Mouse (Mus musculus) MEL (cell line): ENCODE data around the gene Tnik. TPM values are rescaled to one million over a fixed set of nuclear protein-coding genes. Genes with fewer than 3 reads are reported as not detected.

Experiments used
- DNase-seq: peaks from one replicate; pipeline ENCODE4 v3.0.0; 2011; ENCODE audit warnings: low read depth, low spot score
- H3K27ac ChIP-seq: 2 replicates; pipeline ENCODE4 v1.5.1; 2012; ENCODE audit warnings: low read depth, mild to moderate bottlenecking, control low read depth, low read length, moderate library complexity; ENCODE audit not compliant: control insufficient read depth
- H3K27me3 ChIP-seq, 2 experiments: fragments of 150-350 bp in 1 of 2; sonication (generic) in 1 of 2; 2 replicates each; pipeline ENCODE4 v1.6.1; 2012; ENCODE audit warnings: low read length in 2 of 2, mild to moderate bottlenecking in 2 of 2, improper control_type of control experiment in 1 of 2, moderate library complexity in 1 of 2; ENCODE audit not compliant: insufficient read depth in 2 of 2, control insufficient read depth in 1 of 2
- H3K36me3 ChIP-seq, 2 experiments: 2 replicates each; pipeline ENCODE4 v1.6.1; 2012 to 2014; ENCODE audit warnings: low read length in 2 of 2, improper control_type of control experiment in 1 of 2, inconsistent platforms in 1 of 2, mild to moderate bottlenecking in 1 of 2; ENCODE audit not compliant: insufficient read depth in 2 of 2, control insufficient read depth in 1 of 2
- H3K4me1 ChIP-seq, 2 experiments: fragments of 150-350 bp in 1 of 2; sonication (generic) in 1 of 2; 2 replicates each; pipeline ENCODE4 v1.6.1; 2012; ENCODE audit warnings: low read length in 2 of 2, improper control_type of control experiment in 1 of 2, mild to moderate bottlenecking in 1 of 2; ENCODE audit not compliant: insufficient read depth in 2 of 2, control insufficient read depth in 1 of 2
- H3K4me3 ChIP-seq, 2 experiments: fragments of 150-350 bp in 1 of 2; sonication (generic) in 1 of 2; 2 replicates each; pipeline ENCODE4 v1.5.1; 2012; ENCODE audit warnings: low read depth in 2 of 2, low read length in 2 of 2, mild to moderate bottlenecking in 2 of 2, moderate library complexity in 2 of 2, control low read depth in 1 of 2, improper control_type of control experiment in 1 of 2; ENCODE audit not compliant: control insufficient read depth in 1 of 2, insufficient read depth in 1 of 2
- H3K79me2 ChIP-seq: 2 replicates; pipeline ENCODE4 v1.6.1; 2012; ENCODE audit warnings: mild to moderate bottlenecking, low read length, moderate library complexity; ENCODE audit not compliant: control insufficient read depth, poor library complexity, insufficient read depth
- H3K9ac ChIP-seq: 2 replicates; pipeline ENCODE4 v1.6.1; 2012; ENCODE audit warnings: low read depth, mild to moderate bottlenecking, control low read depth, low read length, moderate library complexity; ENCODE audit not compliant: control insufficient read depth, poor library complexity, severe bottlenecking
- H3K9me3 ChIP-seq: fragments of 150-350 bp; sonication (generic); replicated peaks from 2 replicates; pipeline ENCODE4 v1.6.1; 2012; ENCODE audit warnings: mild to moderate bottlenecking, low read length, improper control_type of control experiment, moderate library complexity; ENCODE audit not compliant: insufficient read depth
- CHD1 ChIP-seq: IDR thresholded peaks from 2 replicates; pipeline ENCODE4 v1.6.1; 2012; ENCODE audit warnings: low read depth, mild to moderate bottlenecking, inconsistent platforms, low read length, improper control_type of control experiment
- E2F4 ChIP-seq: IDR thresholded peaks from 2 replicates; pipeline ENCODE4 v1.6.1; 2011; ENCODE audit warnings: low read depth, low read length, improper control_type of control experiment, borderline replicate concordance
- ELF1 ChIP-seq: IDR thresholded peaks from 2 replicates; pipeline ENCODE4 v1.6.1; 2014; ENCODE audit warnings: low read depth, mild to moderate bottlenecking, inconsistent platforms, low read length, improper control_type of control experiment, moderate library complexity
- GABPA ChIP-seq: IDR thresholded peaks from 2 replicates; pipeline ENCODE4 v1.6.1; 2012; ENCODE audit warnings: low read depth, mild to moderate bottlenecking, inconsistent platforms, low read length, improper control_type of control experiment, moderate library complexity
- GATA1 ChIP-seq: IDR thresholded peaks from 2 replicates; pipeline ENCODE4 v1.6.1; 2011; ENCODE audit warnings: low read depth, low read length, improper control_type of control experiment
- HCFC1 ChIP-seq: IDR thresholded peaks from 2 replicates; pipeline ENCODE4 v1.6.1; 2012; ENCODE audit warnings: low read depth, mild to moderate bottlenecking, inconsistent platforms, low read length, improper control_type of control experiment, moderate library complexity
- JUND ChIP-seq: IDR thresholded peaks from 2 replicates; pipeline ENCODE4 v1.6.1; 2011; ENCODE audit warnings: low read depth, mild to moderate bottlenecking, improper control_type of control experiment, low read length
- KAT2A ChIP-seq: conservative IDR thresholded peaks from 2 replicates; pipeline ENCODE4 v1.6.1; 2012; ENCODE audit warnings: low read depth, low read length, improper control_type of control experiment, inconsistent platforms
- MAX ChIP-seq: IDR thresholded peaks from 2 replicates; pipeline ENCODE4 v1.6.1; 2011; ENCODE audit warnings: low read length, improper control_type of control experiment
- MAZ ChIP-seq: IDR thresholded peaks from 2 replicates; pipeline ENCODE4 v1.6.1; 2012; ENCODE audit warnings: low read depth, mild to moderate bottlenecking, inconsistent platforms, low read length, improper control_type of control experiment
- MEF2A ChIP-seq: IDR thresholded peaks from 2 replicates; pipeline ENCODE4 v1.6.1; 2014; ENCODE audit warnings: low read depth, mild to moderate bottlenecking, inconsistent platforms, low read length, improper control_type of control experiment; ENCODE audit not compliant: poor library complexity, insufficient replicate concordance, severe bottlenecking; ENCODE audit errors: extremely low read depth
- MYC ChIP-seq: IDR thresholded peaks from 2 replicates; pipeline ENCODE4 v1.6.1; 2011; ENCODE audit warnings: low read depth, mild to moderate bottlenecking, low read length, improper control_type of control experiment, moderate library complexity
- NRF1 ChIP-seq: IDR thresholded peaks from 2 replicates; pipeline ENCODE4 v1.6.1; 2014; ENCODE audit warnings: low read depth, mild to moderate bottlenecking, inconsistent platforms, low read length, improper control_type of control experiment, moderate library complexity; ENCODE audit not compliant: poor library complexity, insufficient read depth, severe bottlenecking
- POLR2A ChIP-seq, 2 experiments: IDR thresholded peaks; 2 replicates each; pipeline ENCODE4 v1.6.1; 2011 to 2012; ENCODE audit warnings: low read length in 2 of 2, mild to moderate bottlenecking in 2 of 2, control low read depth in 1 of 2, improper control_type of control experiment in 1 of 2, low read depth in 1 of 2, moderate library complexity in 1 of 2; ENCODE audit not compliant: control insufficient read depth in 1 of 2, insufficient read depth in 1 of 2, poor library complexity in 1 of 2
- RAD21 ChIP-seq: IDR thresholded peaks from 2 replicates; pipeline ENCODE4 v1.6.1; 2011; ENCODE audit warnings: mild to moderate bottlenecking, low read depth, low read length, improper control_type of control experiment
- SMC3 ChIP-seq: IDR thresholded peaks from 2 replicates; pipeline ENCODE4 v1.6.1; 2011; ENCODE audit warnings: low read depth, low read length, improper control_type of control experiment
- TAL1 ChIP-seq: IDR thresholded peaks from 2 replicates; pipeline ENCODE4 v1.6.1; 2012; ENCODE audit warnings: mild to moderate bottlenecking, inconsistent platforms, low read length, moderate library complexity, mixed read lengths
- TCF12 ChIP-seq: IDR thresholded peaks from 2 replicates; pipeline ENCODE4 v1.6.1; 2014; ENCODE audit warnings: low read depth, mild to moderate bottlenecking, inconsistent platforms, low read length, improper control_type of control experiment, moderate library complexity
- UBTF ChIP-seq: IDR thresholded peaks from 2 replicates; pipeline ENCODE4 v1.6.1; 2012; ENCODE audit warnings: low read depth, mild to moderate bottlenecking, inconsistent platforms, low read length, improper control_type of control experiment, moderate library complexity, borderline replicate concordance; ENCODE audit not compliant: insufficient read depth
- USF2 ChIP-seq, 2 experiments: IDR thresholded peaks; 2 replicates each; pipeline ENCODE4 v1.6.1; 2011 to 2012; ENCODE audit warnings: improper control_type of control experiment in 2 of 2, low read length in 2 of 2, borderline replicate concordance in 1 of 2, inconsistent platforms in 1 of 2, low read depth in 1 of 2, mild to moderate bottlenecking in 1 of 2; ENCODE audit not compliant: insufficient read depth in 1 of 2
- ZC3H11A ChIP-seq: IDR thresholded peaks from 2 replicates; pipeline ENCODE4 v1.6.1; 2012; ENCODE audit warnings: low read depth, mild to moderate bottlenecking, inconsistent platforms, low read length, improper control_type of control experiment
- ZMIZ1 ChIP-seq: IDR thresholded peaks from 2 replicates; pipeline ENCODE4 v1.6.1; 2012; ENCODE audit warnings: low read depth, mild to moderate bottlenecking, inconsistent platforms, low read length, improper control_type of control experiment, moderate library complexity
- ZNF384 ChIP-seq: IDR thresholded peaks from 2 replicates; pipeline ENCODE4 v1.6.1; 2012; ENCODE audit warnings: low read depth, mild to moderate bottlenecking, inconsistent platforms, low read length, improper control_type of control experiment
- polyA plus RNA-seq, 2 experiments: library from polyadenylated mRNA; stranded (reverse) in 1 of 2; unstranded in 1 of 2; fragments of >175 nt in 1 of 2; fragments of >200 nt in 1 of 2; gene quantifications; 2 replicates each; pipeline versions ENCODE4 v1.2.1 to v1.2.4; 2012; ENCODE audit warnings: low replicate concordance in 2 of 2, low read depth in 1 of 2; ENCODE audit not compliant: insufficient read length in 2 of 2, insufficient read depth in 1 of 2, missing spikeins in 1 of 2
- total RNA-seq: library from RNA; depleted of rRNA; stranded (reverse); fragments of 300-350 nt; gene quantifications from 2 replicates; pipeline ENCODE4 v1.2.3, GENCODE M21; 2012

Tnik gene
- total and polyA plus RNA-seq, 3 experiments, result 9.9 to 78.4 (median 13.6) TPM

DNA sequence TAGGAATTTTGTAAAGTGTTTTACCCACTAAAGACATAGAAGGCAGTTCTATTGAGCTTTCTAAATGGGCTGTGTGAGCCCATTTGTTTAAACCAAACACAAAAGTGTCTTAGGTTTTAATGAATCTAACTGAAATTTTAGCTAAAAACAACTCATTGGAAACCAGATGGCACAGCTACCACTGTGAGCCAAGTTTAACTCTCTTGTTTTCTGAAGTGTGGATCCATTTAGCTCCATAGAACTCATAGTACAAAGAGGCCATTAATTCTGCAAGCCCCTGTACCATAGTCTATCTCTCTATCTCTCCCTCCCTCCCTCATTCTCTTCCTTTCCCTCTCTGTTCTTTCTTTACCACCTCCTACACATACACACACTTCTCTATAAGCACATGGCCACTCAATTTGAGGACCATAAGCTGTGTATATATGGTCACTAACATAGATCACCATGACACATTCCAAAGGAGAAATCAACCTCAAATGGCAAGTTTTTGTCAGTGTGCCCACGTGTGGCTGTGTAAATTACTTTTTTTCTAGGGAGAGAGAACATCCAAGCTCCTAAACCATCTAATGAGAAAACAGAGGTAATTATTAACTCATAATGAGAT is 204.2 kb downstream of the Tnik start:
- Histone ChIP-seq H3K27ac (no peak overlapping the region), H3K4me1 (no peaks in the 10 kb centered on the region), H3K27me3 (no peaks in the 10 kb centered on the region), H3K9ac (no peak overlapping the region), H3K36me3 (no peaks in the 10 kb centered on the region), H3K9me3 (no peaks in the 10 kb centered on the region), H3K4me3 (no peak overlapping the region), H3K79me2 (no peaks in the 10 kb centered on the region)
- no peak for TF ChIP-seq JUND
- no peak for TF ChIP-seq GATA1
- no peak for TF ChIP-seq ZC3H11A
- no peak for TF ChIP-seq ZMIZ1
- TF ChIP-seq MYC, result no peak
- no peak for TF ChIP-seq CHD1
- TF ChIP-seq UBTF, result no peak
- TF ChIP-seq E2F4, result no peak
- TF ChIP-seq MAX, result no peak
- no peak for DNase-seq

DNA sequence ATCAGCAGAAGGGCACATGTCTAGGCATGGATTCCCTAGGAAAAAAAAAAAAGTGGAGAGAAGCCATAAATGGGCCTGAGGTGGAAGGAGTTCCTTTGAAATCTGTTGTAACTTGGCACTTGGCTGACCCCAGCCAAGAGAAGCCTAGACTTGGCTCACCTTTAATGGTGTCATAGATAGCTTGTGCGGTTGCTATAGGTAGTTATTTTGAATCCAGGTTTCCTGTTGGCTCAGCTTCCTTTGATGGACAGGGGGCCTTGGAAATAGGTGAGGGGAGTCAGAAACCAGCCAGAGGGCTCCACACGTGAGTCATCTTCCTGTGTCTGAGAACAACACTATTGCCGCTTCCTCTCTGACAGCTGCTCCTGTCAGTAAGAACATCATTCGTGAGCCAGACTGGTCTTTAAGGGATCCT is 204.9 kb downstream of the Tnik start:
- H3K4me3 ChIP-seq, result no peak overlapping the region
- no peak overlapping the region for H3K27ac ChIP-seq
- no peaks in the 10 kb centered on the region for H3K27me3 ChIP-seq
- no peaks in the 10 kb centered on the region for H3K9me3 ChIP-seq
- TF ChIP-seq GABPA (no peak), ZC3H11A (no peak), USF2 (IDR thresholded peaks at IDR 0.05; ENCODE audit: borderline replicate concordance in 1 of 2, insufficient read depth in 1 of 2, low read depth in 1 of 2, low read length in 2 of 2) (no peak)
- no peaks in the 10 kb centered on the region for H3K79me2 ChIP-seq
- no peaks in the 10 kb centered on the region for H3K36me3 ChIP-seq
- no peaks in the 10 kb centered on the region for H3K4me1 ChIP-seq
- H3K9ac ChIP-seq, result no peak overlapping the region
- no peak for DNase-seq

DNA sequence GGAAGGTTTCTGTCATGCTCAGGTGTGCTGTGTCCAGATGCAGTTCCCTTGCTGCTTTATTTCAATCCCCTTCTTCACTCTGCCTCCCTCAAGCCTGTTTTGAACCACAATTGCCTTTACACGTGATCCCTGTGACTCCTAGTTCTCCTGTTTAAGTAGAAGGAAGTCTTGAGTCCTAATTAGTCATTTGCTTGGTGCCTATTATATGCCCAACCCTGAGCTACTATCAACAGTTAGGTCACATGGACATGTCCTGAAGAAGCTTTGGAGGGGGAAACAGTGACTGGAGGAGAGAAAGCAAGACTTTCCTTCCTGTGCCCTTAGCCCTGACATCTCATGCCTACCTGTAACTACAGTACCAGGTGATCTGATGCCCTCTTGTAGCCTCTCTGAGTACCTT is 210.4 kb downstream of the Tnik start:
- H3K9ac ChIP-seq, result no peak overlapping the region
- H3K4me3 ChIP-seq, result no peak overlapping the region
- H3K9me3 ChIP-seq, result no peaks in the 10 kb centered on the region
- TF ChIP-seq ELF1 (no peak), MAZ (no peak), TAL1 (no peak), E2F4 (no peak), SMC3 (no peak), MEF2A (no peak), HCFC1 (no peak), KAT2A (no peak), JUND (no peak), TCF12 (no peak), ZNF384 (no peak), NRF1 (no peak), RAD21 (no peak), USF2 (IDR thresholded peaks at IDR 0.05; ENCODE audit: borderline replicate concordance in 1 of 2, insufficient read depth in 1 of 2, low read depth in 1 of 2, low read length in 2 of 2) (no peak), GABPA (no peak), POLR2A (IDR thresholded peaks at IDR 0.05; ENCODE audit: control insufficient read depth in 1 of 2, insufficient read depth in 1 of 2, low read depth in 1 of 2, low read length in 2 of 2, poor library complexity in 1 of 2) (no peak)
- TF ChIP-seq, all 39 proteins: peak for 0
- Histone ChIP-seq H3K4me1 (no peaks in the 10 kb centered on the region), H3K79me2 (no peaks in the 10 kb centered on the region; the same call in 1 of the 2 replicates), H3K36me3 (no peaks in the 10 kb centered on the region), H3K27ac (no peak overlapping the region), H3K27me3 (no peaks in the 10 kb centered on the region)
- no peak for DNase-seq
